Mouse (Mus musculus): ENCODE results near the gene Uck1. TPM values are rescaled to one million over a fixed set of nuclear protein-coding genes. Genes with fewer than 3 reads are reported as not detected.
A peak's percentile ranks its signal among the peaks of the same experiment; 100 is the strongest.
"Not testable (repeated sequence)": the region's sequence is repeated elsewhere in the genome, so short reads cannot be mapped to it uniquely, and the experiment has no call there.

The Uck1 gene
- polyA plus RNA-seq (2016; fragmentation: Nextera tagmentation; extraction: Ambion mirVana) = 83.6 and 91.4 TPM in 2 replicates

- Histone ChIP-seq H3K27me3 (ENCODE audit: poor library complexity, severe bottlenecking) (no peaks in the 10 kb centered on the region), H3K36me3 (replicated peaks) (peaks cover 35% of the 10 kb centered on the region), H3K27ac (peak within 1 kb of the TSS; percentile 91), H3K9me3 (no peaks in the 10 kb centered on the region), H3K4me1 (peaks cover 20% of the 10 kb centered on the region), H3K4me3 (peak within 1 kb of the TSS; percentile 90)
- WGBS = 2% methylated on average over 58 of the region's 59 CpGs
- peak; percentile 87 for DNase-seq (ENCODE audit: extremely low spot score, low spot score)
These were observed at the start of gene Uck1 for GRCm38 (mm10) chr2:32259657-32260417. TSS of gene Uck1 (minus strand) at chr2:32260159.

- no peak overlapping the region for H3K27ac ChIP-seq
- no peaks in the 10 kb centered on the region for H3K9me3 ChIP-seq
- DNase-seq (ENCODE audit: extremely low spot score, low spot score) = no peak
- 93% methylated on average over 16 of the region's 16 CpGs for WGBS
- peaks cover 44% of the 10 kb centered on the region for H3K4me1 ChIP-seq
- peaks cover 35% of the 10 kb centered on the region for H3K27me3 ChIP-seq (ENCODE audit: poor library complexity, severe bottlenecking)
- H3K4me3 ChIP-seq = no peak overlapping the region; the same call in 1 of the 2 replicates
- H3K36me3 ChIP-seq (replicated peaks) = peaks cover 61% of the 10 kb centered on the region
These were observed 49.1 kb upstream of the Uck1 start for GRCm38 (mm10) chr2:32308870-32309568.

- Histone ChIP-seq H3K36me3 (replicated peaks) (peaks cover 69% of the 10 kb centered on the region), H3K9me3 (no peaks in the 10 kb centered on the region), H3K27me3 (ENCODE audit: poor library complexity, severe bottlenecking) (peaks cover 27% of the 10 kb centered on the region), H3K27ac (no peak overlapping the region), H3K4me1 (peaks cover 44% of the 10 kb centered on the region), H3K4me3 (no peak overlapping the region)
- 47% methylated on average over 8 of the region's 8 CpGs for WGBS
- DNase-seq (ENCODE audit: extremely low spot score, low spot score) = peak; percentile 67
These were observed 48.2 kb upstream of the Uck1 start for GRCm38 (mm10) chr2:32307941-32308760.

- no peak for DNase-seq (ENCODE audit: extremely low spot score, low spot score)
- Histone ChIP-seq H3K27me3 (ENCODE audit: poor library complexity, severe bottlenecking) (peaks cover 19% of the 10 kb centered on the region), H3K9me3 (no peaks in the 10 kb centered on the region), H3K4me3 (no peak overlapping the region), H3K4me1 (peaks cover 38% of the 10 kb centered on the region), H3K27ac (no peak overlapping the region), H3K36me3 (replicated peaks) (peaks cover 78% of the 10 kb centered on the region)
- 90% methylated on average over 6 of the region's 6 CpGs for WGBS
These were observed 47.4 kb upstream of the Uck1 start for GRCm38 (mm10) chr2:32307247-32307798.

- Histone ChIP-seq H3K4me1 (peaks cover 26% of the 10 kb centered on the region), H3K4me3 (no peak overlapping the region), H3K27ac (no peak overlapping the region), H3K27me3 (ENCODE audit: poor library complexity, severe bottlenecking) (peaks cover 14% of the 10 kb centered on the region), H3K9me3 (no peaks in the 10 kb centered on the region), H3K36me3 (replicated peaks) (peaks cover 89% of the 10 kb centered on the region)
- 82% methylated on average over 9 of the region's 9 CpGs for WGBS
- no peak for DNase-seq (ENCODE audit: extremely low spot score, low spot score)
These were observed 46.2 kb upstream of the Uck1 start for GRCm38 (mm10) chr2:32306176-32306575.

- no peak for DNase-seq (ENCODE audit: extremely low spot score, low spot score)
- Histone ChIP-seq H3K9me3 (no peaks in the 10 kb centered on the region), H3K36me3 (replicated peaks) (peaks cover 94% of the 10 kb centered on the region), H3K4me1 (peaks cover 21% of the 10 kb centered on the region), H3K4me3 (no peak overlapping the region), H3K27me3 (ENCODE audit: poor library complexity, severe bottlenecking) (peaks cover 9% of the 10 kb centered on the region), H3K27ac (no peak overlapping the region)
- 90% methylated on average over 5 of the region's 5 CpGs for WGBS
These were observed 45.7 kb upstream of the Uck1 start for GRCm38 (mm10) chr2:32305668-32306067.

- H3K36me3 ChIP-seq (replicated peaks) = peaks cover 94% of the 10 kb centered on the region
- peak; percentile 55 for DNase-seq (ENCODE audit: extremely low spot score, low spot score)
- H3K4me1 ChIP-seq = peaks cover 12% of the 10 kb centered on the region; the same call in 1 of the 2 replicates
- WGBS = 57% methylated on average over 8 of the region's 8 CpGs
- H3K27ac ChIP-seq = no peak overlapping the region
- H3K9me3 ChIP-seq = no peaks in the 10 kb centered on the region
- no peak overlapping the region for H3K4me3 ChIP-seq
- no peaks in the 10 kb centered on the region for H3K27me3 ChIP-seq (ENCODE audit: poor library complexity, severe bottlenecking)
These were observed 44.3 kb upstream of the Uck1 start for GRCm38 (mm10) chr2:32304145-32304832.

GRCm38 (mm10) chr2:32302952-32303351 is 43.0 kb upstream of the Uck1 start:
- Histone ChIP-seq H3K36me3 (replicated peaks) (peaks cover 97% of the 10 kb centered on the region), H3K9me3 (no peaks in the 10 kb centered on the region), H3K4me1 (peaks cover 7% of the 10 kb centered on the region; the same call in 1 of the 2 replicates), H3K27ac (no peak overlapping the region), H3K27me3 (ENCODE audit: poor library complexity, severe bottlenecking) (no peaks in the 10 kb centered on the region), H3K4me3 (no peak overlapping the region)
- DNase-seq (ENCODE audit: extremely low spot score, low spot score) = no peak
- 89% methylated on average over 10 of the region's 10 CpGs for WGBS

GRCm38 (mm10) chr2:32299469-32299868 is 39.5 kb upstream of the Uck1 start:
- Histone ChIP-seq H3K4me3 (no peak overlapping the region), H3K36me3 (replicated peaks) (peaks cover 92% of the 10 kb centered on the region), H3K4me1 (peaks cover under 1% of the 10 kb centered on the region; the same call in 1 of the 2 replicates), H3K27me3 (ENCODE audit: poor library complexity, severe bottlenecking) (no peaks in the 10 kb centered on the region), H3K27ac (no peak overlapping the region), H3K9me3 (no peaks in the 10 kb centered on the region)
- no peak for DNase-seq (ENCODE audit: extremely low spot score, low spot score)
- 95% methylated on average over 4 of the region's 4 CpGs for WGBS

GRCm38 (mm10) chr2:32295842-32296241 is 35.9 kb upstream of the Uck1 start:
- H3K4me3 ChIP-seq; H3K4me1 ChIP-seq; H3K9me3 ChIP-seq; H3K27me3 ChIP-seq (ENCODE audit: poor library complexity, severe bottlenecking); DNase-seq (ENCODE audit: extremely low spot score, low spot score); H3K27ac ChIP-seq: not testable (repeated sequence)
- 79% methylated on average over 2 of the region's 2 CpGs for WGBS
- peaks cover 77% of the 10 kb centered on the region for H3K36me3 ChIP-seq (replicated peaks)

- WGBS = 91% methylated on average over 3 of the region's 3 CpGs
- H3K27ac ChIP-seq = no peak overlapping the region
These were observed 35.3 kb upstream of the Uck1 start for GRCm38 (mm10) chr2:32295285-32295684.

GRCm38 (mm10) chr2:32294348-32294747 is 34.4 kb upstream of the Uck1 start:
- Histone ChIP-seq H3K36me3 (replicated peaks) (peaks cover 64% of the 10 kb centered on the region), H3K27me3 (ENCODE audit: poor library complexity, severe bottlenecking) (no peaks in the 10 kb centered on the region), H3K4me1 (peaks cover 1% of the 10 kb centered on the region; the same call in 1 of the 2 replicates), H3K9me3 (no peaks in the 10 kb centered on the region), H3K4me3 (no peak overlapping the region), H3K27ac (no peak overlapping the region)
- WGBS = 90% methylated on average over 8 of the region's 8 CpGs
- no peak for DNase-seq (ENCODE audit: extremely low spot score, low spot score)

More at GRCm38 (mm10) chr2:32295285-32295684, 35.3 kb upstream of the Uck1 start:
- H3K36me3 ChIP-seq (replicated peaks) = peaks cover 73% of the 10 kb centered on the region
- no peaks in the 10 kb centered on the region for H3K9me3 ChIP-seq
- H3K4me3 ChIP-seq = no peak overlapping the region
- H3K4me1 ChIP-seq = no peaks in the 10 kb centered on the region
- H3K27me3 ChIP-seq (ENCODE audit: poor library complexity, severe bottlenecking) = no peaks in the 10 kb centered on the region
- DNase-seq (ENCODE audit: extremely low spot score, low spot score) = no peak
